Mouse (Mus musculus) C2C12 (cell line): ENCODE results near the gene Vmn1r209.

Experiments used
- CTCF ChIP-seq: IDR thresholded peaks from one replicate; pipeline ENCODE4 v1.5.1; 2011; ENCODE audit not compliant: control insufficient read depth, insufficient read depth, insufficient read length
- MAX ChIP-seq: IDR thresholded peaks from one replicate; pipeline ENCODE4 v1.6.1; 2011; ENCODE audit warnings: mild to moderate bottlenecking, control low read depth
- MYOD1 ChIP-seq: IDR thresholded peaks from one replicate; pipeline ENCODE4 v1.6.1; 2011; ENCODE audit warnings: low read depth; ENCODE audit not compliant: control insufficient read depth, insufficient read length
- MYOG ChIP-seq: IDR thresholded peaks from one replicate; pipeline ENCODE4 v1.6.1; 2011; ENCODE audit not compliant: control insufficient read depth, insufficient read length; ENCODE audit errors: extremely low read depth
- USF1 ChIP-seq: IDR thresholded peaks from one replicate; pipeline ENCODE4 v1.6.1; 2011; ENCODE audit warnings: low read depth, mild to moderate bottlenecking, control low read depth, moderate library complexity

DNA sequence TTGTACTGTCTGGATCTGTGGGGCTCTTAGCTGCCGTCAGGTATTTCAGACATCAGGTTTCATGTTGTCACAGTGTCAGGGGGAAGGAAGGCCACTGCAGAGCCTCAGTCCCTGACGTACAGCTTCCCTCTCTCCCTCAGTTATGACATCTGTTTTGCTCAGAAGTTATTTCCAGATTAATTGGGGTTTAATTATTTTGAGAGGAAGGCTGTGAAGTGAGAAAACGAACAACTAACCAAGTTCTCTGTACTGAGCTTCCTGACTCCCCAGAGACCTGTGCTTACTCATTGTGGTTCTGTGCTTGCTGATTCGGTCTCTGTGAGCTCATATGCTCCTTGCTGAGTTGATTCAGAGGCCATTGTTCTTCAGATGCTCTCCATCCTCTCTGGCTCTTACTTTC is 21.8 kb upstream of the Vmn1r209 start, which contains the start of gene Vmn1r210:
- TF ChIP-seq CTCF (no peak), MYOD1 (no peak), MAX (no peak), MYOG (no peak), USF1 (no peak)
